Comparison of ENCODE assay signal across 8 mouse cellular contexts in the genomic region with DNA sequence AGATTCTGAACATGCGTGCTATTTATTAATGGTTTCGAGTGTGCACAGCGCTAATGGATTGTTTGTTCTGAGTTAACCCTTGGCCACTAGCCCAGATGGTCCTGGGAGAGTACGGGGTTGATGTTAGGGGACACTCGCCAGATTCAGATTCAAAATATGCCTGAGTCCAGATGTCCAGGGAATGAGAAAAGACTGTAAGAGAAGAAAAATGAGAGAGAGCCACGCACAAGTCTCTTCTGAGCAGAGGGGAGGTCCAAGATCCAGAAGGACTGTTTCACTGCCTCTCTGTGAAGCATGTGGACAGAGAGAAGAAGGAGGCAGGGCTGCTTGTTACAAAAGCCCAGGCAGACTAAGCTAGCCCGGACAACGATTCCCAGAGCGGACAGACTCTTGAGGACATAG. TPM values are rescaled to one million over a fixed set of nuclear protein-coding genes. Genes with fewer than 3 reads are reported as not detected.
DNase-seq lines count a peak whose midpoint lies in the region; ATAC-seq lines count a peak whose summit lies in the region.

No protein-coding gene starts in this region.

- no peaks in the 10 kb centered on the region for H3K27me3 ChIP-seq in midbrain, embryonic 13.5 days

- WGBS in midbrain, embryonic 13.5 days = 73% methylated on average over 9 of the region's 9 CpGs

- H3K27ac ChIP-seq in midbrain, embryonic 13.5 days = no peak overlapping the region

- H3K9me3 ChIP-seq in midbrain, embryonic 13.5 days = no peaks in the 10 kb centered on the region

- H3K4me2 ChIP-seq in midbrain, embryonic 13.5 days (replicated peaks) = no peak overlapping the region

- no peak overlapping the region for H3K9ac ChIP-seq in midbrain, embryonic 13.5 days (replicated peaks)

- H3K4me1 ChIP-seq in midbrain, embryonic 13.5 days (replicated peaks) = no peaks in the 10 kb centered on the region

- H3K4me3 ChIP-seq in midbrain, embryonic 13.5 days (replicated peaks) = no peak overlapping the region

- no peaks in the 10 kb centered on the region for H3K36me3 ChIP-seq in midbrain, embryonic 13.5 days

- ATAC-seq in midbrain, embryonic 13.5 days = no peak

- DNase-seq in ovary, postnatal 14 days (ENCODE audit: low spot score) = peak; percentile 45
- no peak for DNase-seq in ovary, postnatal 10 days (ENCODE audit: low spot score)
- DNase-seq in heart, adult 9 months (ENCODE audit: low spot score in 2 of 2) = peak; percentile 83 to 87
- DNase-seq in kidney, postnatal 25 days = peak; percentile 54 to 59
- peak; percentile 69 for DNase-seq in testis, postnatal 10 days (ENCODE audit: low spot score)
- DNase-seq in right cerebral cortex, postnatal 14 days = no peak
- no peak for DNase-seq in layer of hippocampus, adult 9-11 months

RNA-seq across cellular contexts. Expression of a gene that starts 33.8 kb away (rescaled TPM):
- 0.48 TPM in 1 of 2 replicates, not detected in the other for polyA plus RNA-seq in midbrain, embryonic 13.5 days (2015; fragmentation: Nextera tagmentation; extraction: Ambion mirVana)

Comparison
In these comparisons a context has a peak if more than half of its experiments do, and no peak if none do; other contexts are left out.
1. DNase-seq: peak in ovary, postnatal 14 days (single experiment), heart, adult 9 months (2 of 2), kidney, postnatal 25 days (2 of 2) and testis, postnatal 10 days (single experiment); none in ovary, postnatal 10 days (single experiment), right cerebral cortex, postnatal 14 days (single experiment) and layer of hippocampus, adult 9-11 months (single experiment).